Comparison of ENCODE assay signal across 15 mouse cellular contexts in the genomic region with DNA sequence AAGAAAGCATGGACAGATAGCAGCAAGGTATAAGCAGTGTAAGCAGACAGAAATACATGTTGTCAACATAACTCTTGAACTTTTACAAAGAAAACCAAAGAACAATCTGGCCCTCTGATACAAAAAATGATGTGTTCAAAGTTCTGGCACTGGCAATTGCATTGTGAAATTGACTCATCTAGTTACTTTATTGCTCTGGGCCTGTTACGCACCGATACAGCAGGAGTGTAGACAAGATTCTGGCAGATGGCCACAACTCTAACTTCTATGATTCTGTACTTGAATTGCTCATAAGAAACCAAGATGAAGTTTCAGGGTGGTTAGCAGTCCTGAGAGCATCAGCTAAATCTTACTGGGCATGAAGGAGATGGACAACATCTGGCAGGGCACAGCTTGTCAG.
DNase-seq lines count a peak whose midpoint lies in the region; ATAC-seq and TF ChIP-seq lines count a peak whose summit lies in the region.
"Had no signal": no experiment of that assay in that cellular context is flagged by ENCODE, and none has a peak within 500 bp of the region (broad histone marks: within the 10 kb centered on the region; RNA-seq: fewer than 3 reads in every experiment).

No protein-coding gene starts in this region.

- no peak for TF ChIP-seq POLR2A in limb, embryonic 14.5 days (IDR thresholded peaks at IDR 0.05; ENCODE audit: borderline replicate concordance, extremely low read depth, insufficient read depth, insufficient read length)
- no peak for TF ChIP-seq POLR2A in heart, adult 2 months (IDR thresholded peaks at IDR 0.05; ENCODE audit: insufficient read depth, low read depth, low read length)

- no peak overlapping the region for H3K9ac ChIP-seq in limb, embryonic 14.5 days (ENCODE audit: low read depth, low read length, severe bottlenecking)
- H3K9ac ChIP-seq in heart, adult 2 months (ENCODE audit: low read depth, low read length), result no peak overlapping the region
- H3K9ac ChIP-seq: kidney, embryonic 15.5 days; liver, embryonic 12.5 days; lung, embryonic 15.5 days; midbrain, embryonic 15.5 days had no signal

- no peak for ATAC-seq in limb, embryonic 14.5 days (ENCODE audit: low FRiP score, low read depth)
- ATAC-seq: liver, embryonic 12.5 days; midbrain, embryonic 15.5 days had no signal

- H3K27me3 ChIP-seq in limb, embryonic 14.5 days (ENCODE audit: control insufficient read depth, insufficient read depth, low read length), result no peaks in the 10 kb centered on the region
- H3K27me3 ChIP-seq in limb, embryonic 10.5 days (ENCODE audit: low read depth, poor library complexity, severe bottlenecking), result no peaks in the 10 kb centered on the region
- H3K27me3 ChIP-seq in heart, adult 2 months (ENCODE audit: control insufficient read depth, insufficient read depth, low read length), result no peaks in the 10 kb centered on the region
- H3K27me3 ChIP-seq: kidney, embryonic 15.5 days; liver, embryonic 12.5 days; lung, embryonic 15.5 days; midbrain, embryonic 15.5 days had no signal

- no peak for TF ChIP-seq EP300 in heart, adult 2 months (IDR thresholded peaks at IDR 0.05; ENCODE audit: insufficient read depth, low read depth, low read length)

- H3K79me2 ChIP-seq in heart, adult 2 months (replicated peaks; ENCODE audit: control insufficient read depth, insufficient read depth, low read length), result no peaks in the 10 kb centered on the region

- TF ChIP-seq CTCF in heart, adult 2 months (IDR thresholded peaks at IDR 0.05), result no peak

- H3K36me3 ChIP-seq in limb, embryonic 14.5 days (ENCODE audit: control insufficient read depth, insufficient read depth, low read length), result no peaks in the 10 kb centered on the region
- no peaks in the 10 kb centered on the region for H3K36me3 ChIP-seq in limb, embryonic 10.5 days
- no peaks in the 10 kb centered on the region for H3K36me3 ChIP-seq in heart, adult 2 months (ENCODE audit: control insufficient read depth, insufficient read depth, low read length)
- H3K36me3 ChIP-seq: hindbrain, embryonic 10.5 days; kidney, embryonic 15.5 days; liver, embryonic 12.5 days; lung, embryonic 15.5 days; midbrain, embryonic 15.5 days had no signal

- H3K9me3 ChIP-seq in limb, embryonic 14.5 days (ENCODE audit: control insufficient read depth, low read length), result no peaks in the 10 kb centered on the region
- no peaks in the 10 kb centered on the region for H3K9me3 ChIP-seq in limb, embryonic 10.5 days (replicated peaks)
- H3K9me3 ChIP-seq: hindbrain, embryonic 10.5 days; kidney, embryonic 15.5 days; liver, embryonic 12.5 days; lung, embryonic 15.5 days; midbrain, embryonic 15.5 days had no signal

- intact Hi-C loops in heart, adult 2 months (cut with DNase I), result no loop called here

- no peak overlapping the region for H3K4me2 ChIP-seq in limb, embryonic 14.5 days (replicated peaks; ENCODE audit: low read depth, low read length, severe bottlenecking)
- H3K4me2 ChIP-seq: kidney, embryonic 15.5 days; liver, embryonic 12.5 days; lung, embryonic 15.5 days; midbrain, embryonic 15.5 days had no signal

- peak; percentile 61 for DNase-seq in limb, embryonic 14.5 days (ENCODE audit: low spot score)
- no peak for DNase-seq in limb, embryonic 10.5 days (ENCODE audit: low spot score)
- DNase-seq in NIH3T3 (ENCODE audit: low read depth), result peak; percentile 91
- DNase-seq in brain, adult 2 months (ENCODE audit: low read depth, low spot score), result peak; percentile 10
- peak; percentile 25 for DNase-seq in skeletal muscle tissue, adult 2 months (ENCODE audit: low read depth, low spot score)
- no peak for DNase-seq in heart, adult 2 months
- DNase-seq in gastrocnemius, postnatal 4 days (ENCODE audit: low spot score in 2 of 2), result no peak
- DNase-seq: cerebellum, postnatal 36 days; layer of hippocampus, postnatal 36 days; thymus, postnatal 14 days had no signal

- H3K4me3 ChIP-seq in limb, embryonic 14.5 days (replicated peaks; ENCODE audit: low read length), result no peak overlapping the region
- H3K4me3 ChIP-seq in limb, embryonic 10.5 days, result no peak overlapping the region
- H3K4me3 ChIP-seq in heart, adult 2 months, result no peak overlapping the region
- H3K4me3 ChIP-seq: hindbrain, embryonic 10.5 days; kidney, embryonic 15.5 days; liver, embryonic 12.5 days; lung, embryonic 15.5 days; midbrain, embryonic 15.5 days had no signal

- no peaks in the 10 kb centered on the region for H3K4me1 ChIP-seq in limb, embryonic 14.5 days (ENCODE audit: control insufficient read depth, insufficient read depth, low read length)
- peaks cover 12% of the 10 kb centered on the region; the same call in 1 of the 2 replicates for H3K4me1 ChIP-seq in limb, embryonic 10.5 days
- H3K4me1 ChIP-seq in heart, adult 2 months (ENCODE audit: control insufficient read depth, insufficient read depth, low read length), result no peaks in the 10 kb centered on the region
- H3K4me1 ChIP-seq: hindbrain, embryonic 10.5 days; kidney, embryonic 15.5 days; lung, embryonic 15.5 days; midbrain, embryonic 15.5 days had no signal

- 56% methylated on average over 2 of the region's 2 CpGs for WGBS in limb, embryonic 14.5 days
- 91% methylated on average over 2 of the region's 2 CpGs for WGBS in limb, embryonic 10.5 days
- 74% methylated on average over 2 of the region's 2 CpGs for WGBS in heart, adult 2 months

- H3K27ac ChIP-seq in limb, embryonic 14.5 days (replicated peaks; ENCODE audit: low read depth, low read length), result no peak overlapping the region
- H3K27ac ChIP-seq in limb, embryonic 10.5 days, result no peak overlapping the region
- no peak overlapping the region for H3K27ac ChIP-seq in heart, adult 2 months
- H3K27ac ChIP-seq: hindbrain, embryonic 10.5 days; kidney, embryonic 15.5 days; liver, embryonic 12.5 days; lung, embryonic 15.5 days; midbrain, embryonic 15.5 days had no signal

Comparison
In these comparisons a context has a peak if more than half of its experiments do, and no peak if none do; other contexts are left out.
1. DNase-seq: peak in limb, embryonic 14.5 days (single experiment), NIH3T3 (single experiment), brain, adult 2 months (single experiment) and skeletal muscle tissue, adult 2 months (single experiment); none in limb, embryonic 10.5 days (single experiment), heart, adult 2 months (0 of 2) and gastrocnemius, postnatal 4 days (0 of 2).